Mouse (Mus musculus): Measurements from ENCODE around the gene Timp2.

DNA sequence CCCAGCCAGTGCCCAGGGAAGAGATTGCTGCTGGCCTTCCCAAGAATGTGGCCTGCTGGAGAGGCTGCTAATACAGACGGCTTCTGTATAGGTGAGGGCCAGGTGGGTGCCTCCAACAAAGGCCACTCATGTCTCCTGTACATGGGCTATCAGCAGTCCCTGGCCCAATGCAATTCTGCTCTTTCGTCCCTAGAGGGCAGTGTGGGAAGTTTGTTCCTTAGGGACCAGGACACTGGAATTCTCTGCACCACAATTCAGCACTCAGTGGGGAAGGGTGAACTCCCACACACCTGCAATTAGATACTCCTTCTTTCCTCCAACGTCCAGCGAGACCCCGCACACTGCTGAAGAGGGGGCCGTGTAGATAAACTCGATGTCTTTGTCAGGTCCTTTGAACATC, 38.4 kb downstream of the Timp2 start:
- TF ChIP-seq CTCF (conservative IDR thresholded peaks at IDR 0.05; ENCODE audit: insufficient read depth, insufficient read length, low read depth, low read length), result peak; percentile 91
- TF ChIP-seq POLR2A (IDR thresholded peaks at IDR 0.05; ENCODE audit: low read depth, low read length), result no peak
